Mouse (Mus musculus): ENCODE measurements around the gene Myh4.

The Myh4 gene

DNA sequence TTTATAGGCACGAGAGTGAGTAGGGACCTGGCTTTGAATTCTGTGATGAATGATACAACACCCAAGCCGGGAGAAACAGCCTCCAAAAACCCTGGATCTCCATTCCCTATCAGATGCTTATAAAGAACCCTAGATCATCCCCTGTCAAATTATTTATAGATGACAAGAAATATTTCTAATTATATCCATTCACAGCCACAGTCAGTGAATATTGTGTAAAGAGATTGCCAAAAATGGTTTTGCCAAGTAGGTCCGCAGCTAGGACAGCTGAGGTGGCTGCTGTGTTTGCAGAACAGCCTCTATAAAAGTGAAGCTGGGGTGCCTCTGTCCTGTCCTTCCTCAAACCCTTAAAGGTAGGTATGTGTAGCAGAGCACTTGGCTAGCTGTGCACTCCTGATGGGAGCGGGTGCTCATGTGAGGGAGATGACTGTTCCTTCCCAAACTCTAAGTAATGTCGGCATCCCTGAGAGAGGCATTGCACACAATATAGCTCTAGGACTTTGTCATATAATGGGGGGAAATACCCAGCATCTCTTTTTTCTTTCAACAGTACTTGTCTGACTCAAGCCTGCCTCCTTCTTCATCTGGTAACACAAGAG lies at the start of gene Myh4:
Gene Myh4 (plus strand): TSS at position 549 of the 599 bp plus-strand sequence.
- DNase-seq (ENCODE audit: low read depth, low spot score): no peak

DNA sequence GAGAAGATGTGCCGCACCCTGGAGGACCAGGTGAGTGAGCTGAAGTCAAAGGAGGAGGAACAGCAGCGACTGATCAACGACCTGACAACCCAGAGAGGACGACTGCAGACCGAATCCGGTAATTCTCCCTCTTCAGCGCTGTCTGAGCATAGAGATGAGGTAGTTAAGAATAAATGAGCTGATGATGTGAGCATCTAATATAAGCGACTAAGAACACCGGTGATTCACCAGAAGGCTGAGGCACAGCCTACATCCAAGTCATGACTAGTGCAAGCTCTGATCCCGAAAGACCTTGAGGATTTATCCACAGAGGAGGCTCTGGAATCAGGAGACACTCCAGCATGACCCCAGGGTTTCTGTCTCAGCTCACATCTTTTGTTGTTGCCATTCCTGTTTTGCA lies 47.5 kb upstream of the Myh4 start:
- no peak for DNase-seq (ENCODE audit: low read depth, low spot score)

DNA sequence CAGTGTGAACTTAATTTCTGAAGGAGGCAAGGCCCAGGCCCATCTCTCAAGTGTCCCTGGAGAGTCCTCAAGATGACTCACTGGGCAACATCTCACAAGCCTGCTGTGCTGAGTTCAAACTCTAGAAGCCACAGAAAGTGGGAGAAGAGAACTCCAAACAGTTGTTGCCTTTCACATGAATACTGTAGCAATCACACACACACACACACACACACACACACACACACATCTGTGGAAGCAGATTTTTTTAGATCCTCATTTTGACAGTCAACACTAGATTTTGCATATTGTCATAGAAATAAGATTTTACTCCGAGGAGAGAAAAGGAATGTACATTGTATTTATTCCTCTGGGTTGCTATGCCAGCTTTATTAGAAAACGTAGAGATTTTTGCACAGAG lies 47.0 kb upstream of the Myh4 start:
- no peak for DNase-seq (ENCODE audit: low read depth, low spot score)

GRCm38 (mm10) chr11:67191496-67191895 lies 46.3 kb upstream of the Myh4 start:
- DNase-seq (ENCODE audit: low read depth, low spot score): no peak

DNA sequence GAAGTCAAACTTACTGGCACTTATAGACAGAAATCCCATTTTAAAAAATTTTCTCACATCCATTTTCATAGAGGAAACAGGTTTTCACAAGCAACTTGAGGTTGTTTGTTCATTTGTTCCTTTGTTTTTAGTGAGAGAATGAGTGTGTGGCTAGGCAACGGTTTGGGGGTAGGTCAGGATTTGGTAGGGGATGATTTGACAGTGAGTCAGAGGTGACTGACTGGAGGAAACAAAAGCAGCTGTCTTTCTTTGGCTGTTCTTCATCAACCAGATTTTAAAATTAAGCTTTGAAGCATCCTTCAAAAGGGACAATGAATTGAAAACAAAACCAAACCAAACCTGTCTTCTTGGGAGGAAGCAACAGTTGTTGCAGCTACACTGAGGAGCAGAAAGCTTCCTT lies 38.5 kb upstream of the Myh4 start:
- no peak for DNase-seq (ENCODE audit: low read depth, low spot score)

- no peak for DNase-seq (ENCODE audit: low read depth, low spot score)
These were observed 38.1 kb upstream of the Myh4 start, which contains the start of gene Myh1 for GRCm38 (mm10) chr11:67199752-67200151. TSS of gene Myh1 (plus strand) at chr11:67200052.

- no peak for DNase-seq (ENCODE audit: low read depth, low spot score)
These were observed 33.1 kb upstream of the Myh4 start for GRCm38 (mm10) chr11:67204766-67205165.

- no peak for DNase-seq (ENCODE audit: low read depth, low spot score)
These were observed 16.0 kb upstream of the Myh4 start for GRCm38 (mm10) chr11:67221803-67222202.

- DNase-seq (ENCODE audit: low read depth, low spot score): no peak
These were observed 13.4 kb upstream of the Myh4 start for GRCm38 (mm10) chr11:67224466-67224865.

GRCm38 (mm10) chr11:67228731-67229130 lies 9.1 kb upstream of the Myh4 start:
- DNase-seq (ENCODE audit: low read depth, low spot score): no peak

- DNase-seq (ENCODE audit: low read depth, low spot score): no peak
These were observed 8.7 kb upstream of the Myh4 start for GRCm38 (mm10) chr11:67229166-67229565.

DNA sequence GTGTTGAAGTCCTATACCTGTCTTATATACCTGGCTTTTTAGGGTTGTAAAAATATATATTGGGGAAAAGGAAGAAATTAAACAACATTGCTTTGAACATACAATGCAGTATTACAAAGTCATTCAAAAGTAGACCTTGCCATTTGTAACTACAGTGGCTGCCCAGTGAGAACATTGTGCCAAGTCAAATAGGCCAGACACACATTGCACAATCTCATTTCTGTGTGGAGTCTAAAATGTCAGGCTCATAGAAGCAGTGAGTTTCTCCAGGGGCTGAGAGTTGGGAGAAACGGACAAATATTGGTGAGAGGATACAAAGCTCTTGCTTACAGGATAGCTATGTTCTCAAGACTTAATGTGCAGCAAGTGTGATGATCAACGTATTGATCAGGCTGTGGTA lies 7.9 kb upstream of the Myh4 start:
- DNase-seq (ENCODE audit: low read depth, low spot score): no peak

DNA sequence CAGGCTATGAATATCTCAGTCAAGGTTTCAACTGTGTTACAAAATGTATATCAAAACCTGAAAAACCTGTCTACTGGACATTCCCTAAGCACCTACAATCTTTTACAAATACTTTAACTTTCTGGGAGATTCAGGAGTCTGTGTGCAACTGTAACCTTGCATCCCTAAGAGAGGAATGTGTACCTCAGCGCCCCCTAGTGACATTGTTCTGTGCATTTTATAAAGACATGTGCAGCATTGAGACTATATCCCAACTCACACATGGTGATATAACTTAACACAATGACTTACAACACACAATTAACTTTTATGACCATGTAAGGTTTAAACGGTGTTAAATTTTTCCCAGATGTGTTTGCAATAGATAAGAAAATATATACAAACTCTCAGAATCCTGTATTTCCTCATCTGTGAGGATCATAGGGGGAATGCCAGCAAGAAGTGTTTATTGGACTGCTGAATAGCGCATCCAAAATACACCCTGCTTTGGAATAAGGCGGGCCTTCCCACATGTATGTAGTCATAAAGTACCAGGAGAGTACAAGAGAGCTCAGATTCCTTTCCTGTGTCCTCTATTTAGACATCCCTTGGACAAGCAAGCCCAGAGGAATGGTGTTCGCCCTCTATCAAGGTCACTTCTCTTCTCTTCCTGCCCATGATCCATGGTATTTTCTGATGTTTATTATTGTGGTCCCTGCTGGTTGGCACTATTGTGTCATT lies 2.0 kb upstream of the Myh4 start:
- peak; percentile 13 for DNase-seq (ENCODE audit: low read depth, low spot score)

- DNase-seq (ENCODE audit: low read depth, low spot score): no peak
These were observed 1.0 kb upstream of the Myh4 start for GRCm38 (mm10) chr11:67236799-67237198.

DNA sequence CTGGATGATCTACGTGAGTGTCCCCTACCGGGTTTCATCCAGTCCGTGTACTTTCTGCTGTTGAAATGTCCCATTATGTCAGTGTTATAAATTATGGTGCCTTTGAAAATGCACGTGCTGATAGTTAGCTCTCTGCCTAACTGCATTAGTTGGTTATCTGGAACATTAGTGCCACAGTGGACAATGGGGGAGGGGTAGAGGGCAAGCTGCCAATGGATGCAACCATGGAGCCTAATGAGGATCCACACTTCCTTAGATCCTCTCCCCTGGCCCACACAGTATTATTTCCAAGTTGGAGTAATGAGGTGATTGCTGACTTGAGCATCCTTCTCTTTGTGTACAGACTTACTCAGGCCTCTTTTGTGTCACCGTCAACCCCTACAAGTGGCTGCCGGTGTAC lies 3.2 kb downstream of the Myh4 start:
- no peak for DNase-seq (ENCODE audit: low read depth, low spot score)

GRCm38 (mm10) chr11:67253691-67254090 lies 15.9 kb downstream of the Myh4 start:
- no peak for DNase-seq (ENCODE audit: low read depth, low spot score)

- no peak for DNase-seq (ENCODE audit: low read depth, low spot score)
These were observed 19.2 kb downstream of the Myh4 start for GRCm38 (mm10) chr11:67257048-67257447.

DNA sequence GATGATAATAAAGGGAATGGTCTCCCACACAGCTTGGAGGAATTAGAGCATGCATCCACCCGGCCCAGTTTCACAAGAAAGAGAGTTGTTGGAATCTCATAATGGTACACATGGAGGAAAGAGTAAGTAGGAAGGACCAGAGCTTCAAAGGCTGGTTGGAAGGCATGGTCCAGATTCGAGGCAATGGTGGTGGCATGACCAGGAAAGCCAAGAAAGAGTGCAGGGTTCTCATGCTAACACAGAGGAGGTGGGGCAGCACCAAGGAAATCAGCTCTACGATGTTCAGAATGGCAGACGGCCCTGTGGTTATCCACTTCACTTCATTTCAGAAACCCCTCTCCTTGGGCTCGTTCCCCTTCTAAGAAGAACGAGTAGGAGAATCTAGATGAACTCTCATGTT lies 23.1 kb downstream of the Myh4 start:
- DNase-seq (ENCODE audit: low read depth, low spot score): no peak

- no peak for DNase-seq (ENCODE audit: low read depth, low spot score)
These were observed 38.9 kb downstream of the Myh4 start, which contains the start of gene Myh8 for GRCm38 (mm10) chr11:67276601-67277174. TSS of gene Myh8 (plus strand) at chr11:67277124.

GRCm38 (mm10) chr11:67293440-67293839 lies 55.6 kb downstream of the Myh4 start:
- DNase-seq (ENCODE audit: low read depth, low spot score): no peak

All from retina, postnatal 7 days (tissue).